Mouse (Mus musculus) bone marrow, adult 2 months (tissue): Measurements from ENCODE around the gene Atp6v1fnb. TPM values are rescaled to one million over a fixed set of nuclear protein-coding genes. Genes with fewer than 3 reads are reported as not detected.

Experiments used
- H3K27ac ChIP-seq: fragments of 200-500 bp; 2 replicates; pipeline ENCODE4 v1.5.1; 2012; ENCODE audit warnings: low read depth, mild to moderate bottlenecking, control low read depth, inconsistent platforms, low read length; ENCODE audit not compliant: control insufficient read depth, poor library complexity, insufficient read depth
- H3K4me1 ChIP-seq: fragments of 200-500 bp; 2 replicates; pipeline ENCODE4 v1.6.1; 2011; ENCODE audit warnings: low read length; ENCODE audit not compliant: control insufficient read depth, insufficient read depth
- H3K4me3 ChIP-seq: fragments of 200-500 bp; replicated peaks from 2 replicates; pipeline ENCODE3; 2011; ENCODE audit warnings: mild to moderate bottlenecking, low read depth, low read length, control low read depth; ENCODE audit not compliant: control insufficient read depth
- CTCF ChIP-seq: fragments of 200-500 bp; IDR thresholded peaks from 2 replicates; pipeline ENCODE4 v1.5.1; 2011; ENCODE audit warnings: low read length, control low read depth; ENCODE audit not compliant: control insufficient read depth, insufficient read depth
- POLR2A ChIP-seq: fragments of 200-500 bp; IDR thresholded peaks from 2 replicates; pipeline ENCODE4 v1.6.1; 2011; ENCODE audit warnings: low read depth, mild to moderate bottlenecking, control low read depth, low read length, borderline replicate concordance; ENCODE audit not compliant: control insufficient read depth
- WGBS: fragments of 180-500 bp; shearing (Covaris S2); methylation state at CpG from one replicate; pipeline ENCODE4 v1.1.7; 2018; 5-methylcytosine and 5-hydroxymethylcytosine counted together
- polyA plus RNA-seq: library from polyadenylated mRNA; stranded (reverse); fragments of >200 nt; gene quantifications from 2 replicates; pipeline ENCODE4 v1.2.4, GENCODE M21; 2011; ENCODE audit warnings: low replicate concordance; ENCODE audit not compliant: missing spikeins, insufficient read depth, insufficient read length

Atp6v1fnb gene
- polyA plus RNA-seq, 1 experiment, result not detected

- Histone ChIP-seq H3K4me3 (no peak overlapping the region), H3K27ac (peak overlapping the region; percentile 79), H3K4me1 (peaks cover 2% of the 10 kb centered on the region)
- 58% methylated on average over 6 of the region's 6 CpGs for WGBS
- TF ChIP-seq CTCF (no peak), POLR2A (no peak)
Observed at GRCm38 (mm10) chr6:29522626-29523300, 51.5 kb downstream of the Atp6v1fnb start.

Other genes with a start within 250 kb of the Atp6v1fnb start
- gene Hilpda, start 198.9 kb upstream of the Atp6v1fnb start, polyA plus RNA-seq, result 2.7 and 12.5 TPM in 2 replicates
- not detected in 2 replicates for gene Fam71f2, start 191.8 kb upstream of the Atp6v1fnb start, polyA plus RNA-seq
- not detected in 2 replicates for gene Fam71f1, start 152.3 kb upstream of the Atp6v1fnb start, polyA plus RNA-seq
- 18.1 and 57.8 TPM in 2 replicates for gene Calu, start 123.4 kb upstream of the Atp6v1fnb start, polyA plus RNA-seq
- not detected in 2 replicates for gene Opn1sw, start 83.0 kb upstream of the Atp6v1fnb start, polyA plus RNA-seq
- 4.1 TPM in 1 of 2 replicates, not detected in the other for gene Ccdc136, start 75.1 kb upstream of the Atp6v1fnb start, polyA plus RNA-seq
- 0.40 TPM in 1 of 2 replicates, not detected in the other for gene Flnc, start 38.2 kb upstream of the Atp6v1fnb start, polyA plus RNA-seq
- 123 and 143 TPM in 2 replicates for gene Atp6v1f, start 3.7 kb upstream of the Atp6v1fnb start, polyA plus RNA-seq
- gene Kcp, start 36.5 kb downstream of the Atp6v1fnb start, polyA plus RNA-seq, result not detected in 2 replicates
- 26.7 and 47.1 TPM in 2 replicates for gene Irf5, start 55.2 kb downstream of the Atp6v1fnb start, polyA plus RNA-seq
- gene Tnpo3, start 138.4 kb downstream of the Atp6v1fnb start, polyA plus RNA-seq, result 22.1 and 33.0 TPM in 2 replicates
- 167 and 175 TPM in 2 replicates for gene Tspan33, start 222.8 kb downstream of the Atp6v1fnb start, polyA plus RNA-seq